Mouse (Mus musculus) cortical plate, adult 2 months (tissue): ENCODE data around the gene Gli1. TPM values are rescaled to one million over a fixed set of nuclear protein-coding genes. Genes with fewer than 3 reads are reported as not detected.
A peak's percentile ranks its signal among the peaks of the same experiment; 100 is the strongest.

Source experiments
- H3K27ac ChIP-seq: fragments of 200-500 bp; 2 replicates; pipeline ENCODE4 v1.5.1; 2012; ENCODE audit warnings: low read length, control low read depth, inconsistent platforms; ENCODE audit not compliant: insufficient read depth
- H3K4me1 ChIP-seq: fragments of 200-500 bp; 2 replicates; pipeline ENCODE4 v1.6.1; 2011; ENCODE audit warnings: low read length; ENCODE audit not compliant: control insufficient read depth, insufficient read depth
- H3K4me3 ChIP-seq: fragments of 200-500 bp; 2 replicates; pipeline ENCODE4 v1.5.1; 2011; ENCODE audit warnings: mild to moderate bottlenecking, low read length, control low read depth; ENCODE audit not compliant: insufficient read depth
- CTCF ChIP-seq: fragments of 200-500 bp; IDR thresholded peaks from 2 replicates; pipeline ENCODE4 v1.5.1; 2011; ENCODE audit warnings: mild to moderate bottlenecking, control low read depth, low read length; ENCODE audit not compliant: insufficient read depth; ENCODE audit errors: extremely low read depth
- POLR2A ChIP-seq: fragments of 200-500 bp; IDR thresholded peaks from 2 replicates; pipeline ENCODE4 v1.6.1; 2011; ENCODE audit warnings: mild to moderate bottlenecking, low read length, control low read depth; ENCODE audit not compliant: insufficient read depth; ENCODE audit errors: extremely low read depth
- polyA plus RNA-seq: library from polyadenylated mRNA; depleted of rRNA; stranded (reverse); fragments of >200 nt; gene quantifications from 2 replicates; pipeline ENCODE4 v1.2.3, GENCODE M21; 2012

The Gli1 gene
- polyA plus RNA-seq, 1 experiment, result 2.3 TPM

- TF ChIP-seq CTCF, result no peak
- TF ChIP-seq POLR2A, result no peak
- Histone ChIP-seq H3K4me1 (peaks cover 3% of the 10 kb centered on the region; the same call in 1 of the 2 replicates), H3K27ac (no peak overlapping the region), H3K4me3 (no peak overlapping the region)
Measured at GRCm38 (mm10) chr10:127295986-127296794, 45.6 kb downstream of the Gli1 start.

- Histone ChIP-seq H3K4me1 (peaks cover 3% of the 10 kb centered on the region; the same call in 1 of the 2 replicates), H3K27ac (no peak overlapping the region), H3K4me3 (no peak overlapping the region)
- TF ChIP-seq CTCF (no peak), POLR2A (no peak)
Measured at GRCm38 (mm10) chr10:127294895-127295510, 46.8 kb downstream of the Gli1 start.

GRCm38 (mm10) chr10:127293590-127294113, 48.1 kb downstream of the Gli1 start:
- TF ChIP-seq CTCF (no peak), POLR2A (no peak)
- Histone ChIP-seq H3K27ac (no peak overlapping the region), H3K4me3 (no peak overlapping the region), H3K4me1 (peaks cover 5% of the 10 kb centered on the region)

GRCm38 (mm10) chr10:127292987-127293538, 48.7 kb downstream of the Gli1 start:
- Histone ChIP-seq H3K4me3 (no peak overlapping the region), H3K27ac (no peak overlapping the region), H3K4me1 (peaks cover 5% of the 10 kb centered on the region)
- TF ChIP-seq CTCF, result no peak
- no peak for TF ChIP-seq POLR2A

- no peak overlapping the region for H3K27ac ChIP-seq
- no peak for TF ChIP-seq CTCF
- TF ChIP-seq POLR2A, result no peak
- peak overlapping the region; percentile 65 for H3K4me3 ChIP-seq
- peaks cover 8% of the 10 kb centered on the region for H3K4me1 ChIP-seq
Measured at GRCm38 (mm10) chr10:127291881-127292638, 49.7 kb downstream of the Gli1 start.

GRCm38 (mm10) chr10:127290930-127291880, 50.6 kb downstream of the Gli1 start:
- Histone ChIP-seq H3K4me3 (peak overlapping the region; percentile 65), H3K27ac (peak overlapping the region; percentile 10), H3K4me1 (peaks cover 10% of the 10 kb centered on the region)
- TF ChIP-seq CTCF, result no peak
- no peak for TF ChIP-seq POLR2A

GRCm38 (mm10) chr10:127290307-127290929, 51.4 kb downstream of the Gli1 start:
- H3K27ac ChIP-seq, result peak overlapping the region; percentile 98
- H3K4me3 ChIP-seq, result peak overlapping the region; percentile 65
- no peak for TF ChIP-seq CTCF
- TF ChIP-seq POLR2A, result peak; percentile 97
- H3K4me1 ChIP-seq, result peaks cover 10% of the 10 kb centered on the region
